Mouse (Mus musculus) intestine, embryonic 14.5 days (tissue): ENCODE measurements around the gene Gstm3. TPM values are rescaled to one million over a fixed set of nuclear protein-coding genes. Genes with fewer than 3 reads are reported as not detected.
A peak's percentile ranks its signal among the peaks of the same experiment; 100 is the strongest.
"Not testable (repeated sequence)": the region's sequence is repeated elsewhere in the genome, so short reads cannot be mapped to it uniquely, and the experiment has no call there.

Experiments used
- ATAC-seq: fragments of 200-750 bp; cut with Nextera tagmentation; replicated peaks from 2 replicates; pipeline ENCODE4 v1.8.0; 2017; ENCODE audit warnings: low read depth, moderate number of reproducible peaks, moderate TSS enrichment, moderate library complexity; ENCODE audit not compliant: low FRiP score, low TSS enrichment
- DNase-seq: peaks from one replicate; pipeline ENCODE4 v3.0.0-alpha.2; 2018; ENCODE audit warnings: low spot score
- H3K27ac ChIP-seq: fragments of 300-500 bp; sonication (generic); 2 replicates; pipeline ENCODE4 v1.5.1; 2014; ENCODE audit warnings: low read depth, mild to moderate bottlenecking, control low read depth
- H3K27me3 ChIP-seq: fragments of 300-500 bp; sonication (generic); replicated peaks from 2 replicates; pipeline ENCODE4 v1.6.1; 2014; ENCODE audit warnings: low read length, control low read depth; ENCODE audit not compliant: control insufficient read depth, insufficient read depth
- H3K36me3 ChIP-seq: fragments of 300-500 bp; sonication (generic); 2 replicates; pipeline ENCODE4 v1.6.1; 2014; ENCODE audit warnings: low read length, control low read depth; ENCODE audit not compliant: control insufficient read depth, insufficient read depth
- H3K4me1 ChIP-seq: fragments of 300-500 bp; sonication (generic); replicated peaks from 2 replicates; pipeline ENCODE4 v1.6.1; 2014; ENCODE audit warnings: low read length, control low read depth, mixed read lengths; ENCODE audit not compliant: control insufficient read depth, insufficient read depth
- H3K4me2 ChIP-seq: fragments of 300-500 bp; sonication (generic); 2 replicates; pipeline ENCODE4 v1.6.1; 2014; ENCODE audit warnings: low read length
- H3K4me3 ChIP-seq: fragments of 300-500 bp; sonication (generic); 2 replicates; pipeline ENCODE4 v1.5.1; 2014; ENCODE audit warnings: low read depth, low read length, control low read depth, mixed read lengths
- H3K9ac ChIP-seq: fragments of 300-500 bp; sonication (generic); 2 replicates; pipeline ENCODE4 v1.6.1; 2014; ENCODE audit warnings: mild to moderate bottlenecking, low read length
- H3K9me3 ChIP-seq: fragments of 300-500 bp; sonication (generic); 2 replicates; pipeline ENCODE4 v1.6.1; 2016; ENCODE audit warnings: low read length, control low read depth; ENCODE audit not compliant: control insufficient read depth
- WGBS: fragments of 180-500 bp; shearing (Covaris S2); extraction: QIAGEN DNeasy Blood & Tissue Kit; methylation state at CpG from one replicate; pipeline ENCODE4 v1.1.7; 2014; 5-methylcytosine and 5-hydroxymethylcytosine counted together
- polyA plus RNA-seq: library from polyadenylated mRNA; unstranded; fragments of >200 nt; fragmentation: Nextera tagmentation; extraction: Ambion mirVana; gene quantifications from 2 replicates; pipeline ENCODE4 v1.2.1, GENCODE M21; 2014

Gene Gstm3
- polyA plus RNA-seq, 1 experiment from 2014 or later, result 41.6 TPM

GRCm38 (mm10) chr3:107965592-107965991 is 3.5 kb downstream of the Gstm3 start:
- H3K4me1 ChIP-seq, result peaks cover 5% of the 10 kb centered on the region; the same call in 1 of the 2 replicates
- H3K4me3 ChIP-seq, result no peak overlapping the region
- H3K27me3 ChIP-seq, result no peaks in the 10 kb centered on the region
- no peak overlapping the region for H3K4me2 ChIP-seq
- no peak overlapping the region for H3K27ac ChIP-seq
- DNase-seq, result no peak
- no peaks in the 10 kb centered on the region for H3K9me3 ChIP-seq
- H3K9ac ChIP-seq, result no peak overlapping the region
- H3K36me3 ChIP-seq, result no peaks in the 10 kb centered on the region
- no peak for ATAC-seq
- WGBS, result 55% methylated on average over 1 of the region's 1 CpGs

- WGBS, result 52% methylated on average over 5 of the region's 5 CpGs
- Histone ChIP-seq H3K36me3 (no peaks in the 10 kb centered on the region), H3K27ac (0 out of 2 replicates have a peak overlapping the region, but pooled peaks have one; percentile 27), H3K9me3 (no peaks in the 10 kb centered on the region), H3K4me1 (peaks cover 5% of the 10 kb centered on the region; the same call in 1 of the 2 replicates), H3K4me2 (no peak overlapping the region), H3K4me3 (no peak overlapping the region), H3K27me3 (no peaks in the 10 kb centered on the region), H3K9ac (no peak overlapping the region)
- DNase-seq, result no peak
- 0 out of 2 replicates have a peak, but pooled peaks have one; percentile 13 for ATAC-seq
Observed at GRCm38 (mm10) chr3:107964656-107965308, 4.3 kb downstream of the Gstm3 start.

GRCm38 (mm10) chr3:107964026-107964425 is 5.1 kb downstream of the Gstm3 start:
- no peak overlapping the region for H3K27ac ChIP-seq
- peaks cover 5% of the 10 kb centered on the region; the same call in 1 of the 2 replicates for H3K4me1 ChIP-seq
- DNase-seq (no peak), ATAC-seq (no peak)
- no peak overlapping the region for H3K4me3 ChIP-seq
- H3K9ac ChIP-seq, result no peak overlapping the region
- H3K4me2 ChIP-seq, result no peak overlapping the region
- H3K27me3 ChIP-seq, result no peaks in the 10 kb centered on the region
- H3K36me3 ChIP-seq, result no peaks in the 10 kb centered on the region
- H3K9me3 ChIP-seq, result no peaks in the 10 kb centered on the region
- 77% methylated on average over 4 of the region's 4 CpGs for WGBS

GRCm38 (mm10) chr3:107955260-107955659 is 13.8 kb downstream of the Gstm3 start:
- not testable (repeated sequence) for H3K9ac ChIP-seq, H3K4me3 ChIP-seq, DNase-seq, H3K4me1 ChIP-seq, H3K36me3 ChIP-seq, H3K9me3 ChIP-seq, H3K4me2 ChIP-seq, H3K27ac ChIP-seq, H3K27me3 ChIP-seq, ATAC-seq
- 91% methylated on average over 9 of the region's 9 CpGs for WGBS

- no peak overlapping the region for H3K9ac ChIP-seq
- no peak overlapping the region for H3K4me3 ChIP-seq
- no peak for ATAC-seq
- H3K27ac ChIP-seq, result no peak overlapping the region
- H3K4me1 ChIP-seq, result no peaks in the 10 kb centered on the region
- H3K36me3 ChIP-seq, result no peaks in the 10 kb centered on the region
- H3K9me3 ChIP-seq, result no peaks in the 10 kb centered on the region
- WGBS, result 74% methylated on average over 5 of the region's 5 CpGs
- no peak for DNase-seq
- H3K4me2 ChIP-seq, result no peak overlapping the region
- no peaks in the 10 kb centered on the region for H3K27me3 ChIP-seq
Observed at GRCm38 (mm10) chr3:107953906-107954305, 15.2 kb downstream of the Gstm3 start.

- DNase-seq (peak; percentile 70), ATAC-seq (0 out of 2 replicates have a peak, but pooled peaks have one; percentile 15)
- Histone ChIP-seq H3K27ac (no peak overlapping the region), H3K4me2 (no peak overlapping the region), H3K27me3 (no peaks in the 10 kb centered on the region), H3K9me3 (no peaks in the 10 kb centered on the region), H3K4me1 (no peaks in the 10 kb centered on the region), H3K36me3 (no peaks in the 10 kb centered on the region), H3K4me3 (no peak overlapping the region), H3K9ac (no peak overlapping the region)
- 22% methylated on average over 6 of the region's 6 CpGs for WGBS
Observed at GRCm38 (mm10) chr3:107953328-107953755, 15.7 kb downstream of the Gstm3 start.

GRCm38 (mm10) chr3:107950531-107950930 is 18.6 kb downstream of the Gstm3 start:
- H3K4me1 ChIP-seq, result no peaks in the 10 kb centered on the region
- ATAC-seq, result no peak
- H3K27ac ChIP-seq, result no peak overlapping the region
- H3K27me3 ChIP-seq, result no peaks in the 10 kb centered on the region
- H3K9me3 ChIP-seq, result no peaks in the 10 kb centered on the region
- H3K36me3 ChIP-seq, result no peaks in the 10 kb centered on the region
- no peak for DNase-seq
- WGBS, result 83% methylated on average over 11 of the region's 11 CpGs
- H3K4me3 ChIP-seq, result no peak overlapping the region
- no peak overlapping the region for H3K9ac ChIP-seq
- no peak overlapping the region for H3K4me2 ChIP-seq

GRCm38 (mm10) chr3:107949461-107949860 is 19.6 kb downstream of the Gstm3 start:
- not testable (repeated sequence) for H3K27ac ChIP-seq, H3K27me3 ChIP-seq, H3K36me3 ChIP-seq, ATAC-seq, H3K4me2 ChIP-seq, H3K9me3 ChIP-seq, DNase-seq, H3K4me1 ChIP-seq, H3K9ac ChIP-seq, H3K4me3 ChIP-seq
- WGBS, result 80% methylated on average over 1 of the region's 1 CpGs

GRCm38 (mm10) chr3:107945729-107946128 is 23.4 kb downstream of the Gstm3 start:
- no peaks in the 10 kb centered on the region for H3K36me3 ChIP-seq
- H3K9ac ChIP-seq, result no peak overlapping the region
- H3K4me2 ChIP-seq, result no peak overlapping the region
- DNase-seq, result no peak
- no peaks in the 10 kb centered on the region for H3K9me3 ChIP-seq
- no peak overlapping the region for H3K4me3 ChIP-seq
- H3K27ac ChIP-seq, result no peak overlapping the region
- H3K4me1 ChIP-seq, result no peaks in the 10 kb centered on the region
- no peak for ATAC-seq
- 56% methylated on average over 4 of the region's 4 CpGs for WGBS
- H3K27me3 ChIP-seq, result no peaks in the 10 kb centered on the region
